Mouse (Mus musculus) brain, embryonic 18.5 days (tissue): Measurements from ENCODE around the gene Slc4a1ap.

Experiments
- DNase-seq: peaks from one replicate; pipeline ENCODE4 v3.0.0-alpha.2; 2012; ENCODE audit warnings: low read depth, low spot score

The Slc4a1ap gene

GRCm38 (mm10) chr5:31606151-31606550 is 79.4 kb downstream of the Slc4a1ap start:
- DNase-seq = no peak
